Mouse (Mus musculus) MEL (cell line): ENCODE measurements at regions not wholly inside any gene's neighbourhood (a gene's known extent, or its start where the extent isn't known, plus 50 kb on each side); places are given as distances from the start of the nearest gene placed in this dataset.

Experiments used
- DNase-seq: peaks from one replicate; pipeline ENCODE4 v3.0.0; 2011; ENCODE audit warnings: low read depth, low spot score
- H3K27ac ChIP-seq: 2 replicates; pipeline ENCODE4 v1.5.1; 2012; ENCODE audit warnings: low read depth, mild to moderate bottlenecking, control low read depth, low read length, moderate library complexity; ENCODE audit not compliant: control insufficient read depth
- H3K27me3 ChIP-seq, 2 experiments: fragments of 150-350 bp in 1 of 2; sonication (generic) in 1 of 2; 2 replicates each; pipeline ENCODE4 v1.6.1; 2012; ENCODE audit warnings: low read length in 2 of 2, mild to moderate bottlenecking in 2 of 2, improper control_type of control experiment in 1 of 2, moderate library complexity in 1 of 2; ENCODE audit not compliant: insufficient read depth in 2 of 2, control insufficient read depth in 1 of 2
- H3K36me3 ChIP-seq, 2 experiments: 2 replicates each; pipeline ENCODE4 v1.6.1; 2012 to 2014; ENCODE audit warnings: low read length in 2 of 2, improper control_type of control experiment in 1 of 2, inconsistent platforms in 1 of 2, mild to moderate bottlenecking in 1 of 2; ENCODE audit not compliant: insufficient read depth in 2 of 2, control insufficient read depth in 1 of 2
- H3K4me1 ChIP-seq, 2 experiments: fragments of 150-350 bp in 1 of 2; sonication (generic) in 1 of 2; 2 replicates each; pipeline ENCODE4 v1.6.1; 2012; ENCODE audit warnings: low read length in 2 of 2, improper control_type of control experiment in 1 of 2, mild to moderate bottlenecking in 1 of 2; ENCODE audit not compliant: insufficient read depth in 2 of 2, control insufficient read depth in 1 of 2
- H3K4me3 ChIP-seq, 2 experiments: fragments of 150-350 bp in 1 of 2; sonication (generic) in 1 of 2; 2 replicates each; pipeline ENCODE4 v1.5.1; 2012; ENCODE audit warnings: low read depth in 2 of 2, low read length in 2 of 2, mild to moderate bottlenecking in 2 of 2, moderate library complexity in 2 of 2, control low read depth in 1 of 2, improper control_type of control experiment in 1 of 2; ENCODE audit not compliant: control insufficient read depth in 1 of 2, insufficient read depth in 1 of 2
- H3K79me2 ChIP-seq: 2 replicates; pipeline ENCODE4 v1.6.1; 2012; ENCODE audit warnings: mild to moderate bottlenecking, low read length, moderate library complexity; ENCODE audit not compliant: control insufficient read depth, poor library complexity, insufficient read depth
- H3K9ac ChIP-seq: 2 replicates; pipeline ENCODE4 v1.6.1; 2012; ENCODE audit warnings: low read depth, mild to moderate bottlenecking, control low read depth, low read length, moderate library complexity; ENCODE audit not compliant: control insufficient read depth, poor library complexity, severe bottlenecking
- H3K9me3 ChIP-seq: fragments of 150-350 bp; sonication (generic); replicated peaks from 2 replicates; pipeline ENCODE4 v1.6.1; 2012; ENCODE audit warnings: mild to moderate bottlenecking, low read length, improper control_type of control experiment, moderate library complexity; ENCODE audit not compliant: insufficient read depth
- CHD1 ChIP-seq: IDR thresholded peaks from 2 replicates; pipeline ENCODE4 v1.6.1; 2012; ENCODE audit warnings: low read depth, mild to moderate bottlenecking, inconsistent platforms, low read length, improper control_type of control experiment
- CHD2 ChIP-seq: IDR thresholded peaks from 2 replicates; pipeline ENCODE4 v1.6.1; 2011; ENCODE audit warnings: low read length, improper control_type of control experiment
- E2F4 ChIP-seq: IDR thresholded peaks from 2 replicates; pipeline ENCODE4 v1.6.1; 2011; ENCODE audit warnings: low read depth, low read length, improper control_type of control experiment, borderline replicate concordance
- ELF1 ChIP-seq: IDR thresholded peaks from 2 replicates; pipeline ENCODE4 v1.6.1; 2014; ENCODE audit warnings: low read depth, mild to moderate bottlenecking, inconsistent platforms, low read length, improper control_type of control experiment, moderate library complexity
- GABPA ChIP-seq: IDR thresholded peaks from 2 replicates; pipeline ENCODE4 v1.6.1; 2012; ENCODE audit warnings: low read depth, mild to moderate bottlenecking, inconsistent platforms, low read length, improper control_type of control experiment, moderate library complexity
- KAT2A ChIP-seq: conservative IDR thresholded peaks from 2 replicates; pipeline ENCODE4 v1.6.1; 2012; ENCODE audit warnings: low read depth, low read length, improper control_type of control experiment, inconsistent platforms
- MAFK ChIP-seq: IDR thresholded peaks from 2 replicates; pipeline ENCODE4 v1.6.1; 2011; ENCODE audit warnings: low read depth, mild to moderate bottlenecking, low read length, improper control_type of control experiment, borderline replicate concordance
- MAX ChIP-seq: IDR thresholded peaks from 2 replicates; pipeline ENCODE4 v1.6.1; 2011; ENCODE audit warnings: low read length, improper control_type of control experiment
- MEF2A ChIP-seq: IDR thresholded peaks from 2 replicates; pipeline ENCODE4 v1.6.1; 2014; ENCODE audit warnings: low read depth, mild to moderate bottlenecking, inconsistent platforms, low read length, improper control_type of control experiment; ENCODE audit not compliant: poor library complexity, insufficient replicate concordance, severe bottlenecking; ENCODE audit errors: extremely low read depth
- MYB ChIP-seq: IDR thresholded peaks from 2 replicates; pipeline ENCODE4 v1.6.1; 2011; ENCODE audit warnings: mild to moderate bottlenecking, low read depth, low read length, improper control_type of control experiment
- NELFE ChIP-seq: IDR thresholded peaks from 2 replicates; pipeline ENCODE4 v1.6.1; 2011; ENCODE audit warnings: low read depth, low read length, improper control_type of control experiment
- NRF1 ChIP-seq: IDR thresholded peaks from 2 replicates; pipeline ENCODE4 v1.6.1; 2014; ENCODE audit warnings: low read depth, mild to moderate bottlenecking, inconsistent platforms, low read length, improper control_type of control experiment, moderate library complexity; ENCODE audit not compliant: poor library complexity, insufficient read depth, severe bottlenecking
- POLR2A ChIP-seq, 2 experiments: IDR thresholded peaks; 2 replicates each; pipeline ENCODE4 v1.6.1; 2011 to 2012; ENCODE audit warnings: low read length in 2 of 2, mild to moderate bottlenecking in 2 of 2, control low read depth in 1 of 2, improper control_type of control experiment in 1 of 2, low read depth in 1 of 2, moderate library complexity in 1 of 2; ENCODE audit not compliant: control insufficient read depth in 1 of 2, insufficient read depth in 1 of 2, poor library complexity in 1 of 2
- POLR2AphosphoS2 ChIP-seq: IDR thresholded peaks from 2 replicates; pipeline ENCODE4 v1.6.1; 2011; ENCODE audit warnings: low read length, improper control_type of control experiment
- POLR2AphosphoS5 ChIP-seq: IDR thresholded peaks from 2 replicates; pipeline ENCODE4 v1.6.1; 2012; ENCODE audit warnings: low read depth, borderline replicate concordance, mild to moderate bottlenecking, inconsistent platforms, low read length, moderate library complexity, mixed read lengths
- RAD21 ChIP-seq: IDR thresholded peaks from 2 replicates; pipeline ENCODE4 v1.6.1; 2011; ENCODE audit warnings: mild to moderate bottlenecking, low read depth, low read length, improper control_type of control experiment
- TCF12 ChIP-seq: IDR thresholded peaks from 2 replicates; pipeline ENCODE4 v1.6.1; 2014; ENCODE audit warnings: low read depth, mild to moderate bottlenecking, inconsistent platforms, low read length, improper control_type of control experiment, moderate library complexity
- USF1 ChIP-seq: IDR thresholded peaks from 2 replicates; pipeline ENCODE4 v1.6.1; 2014; ENCODE audit warnings: low read depth, mild to moderate bottlenecking, inconsistent platforms, low read length, improper control_type of control experiment, moderate library complexity
- USF2 ChIP-seq, 2 experiments: IDR thresholded peaks; 2 replicates each; pipeline ENCODE4 v1.6.1; 2011 to 2012; ENCODE audit warnings: improper control_type of control experiment in 2 of 2, low read length in 2 of 2, borderline replicate concordance in 1 of 2, inconsistent platforms in 1 of 2, low read depth in 1 of 2, mild to moderate bottlenecking in 1 of 2; ENCODE audit not compliant: insufficient read depth in 1 of 2
- ZKSCAN1 ChIP-seq: IDR thresholded peaks from 2 replicates; pipeline ENCODE4 v1.6.1; 2012; ENCODE audit warnings: low read depth, mild to moderate bottlenecking, inconsistent platforms, low read length, improper control_type of control experiment, moderate library complexity
- ZMIZ1 ChIP-seq: IDR thresholded peaks from 2 replicates; pipeline ENCODE4 v1.6.1; 2012; ENCODE audit warnings: low read depth, mild to moderate bottlenecking, inconsistent platforms, low read length, improper control_type of control experiment, moderate library complexity

- Histone ChIP-seq H3K4me3 (no peak overlapping the region), H3K79me2 (no peaks in the 10 kb centered on the region), H3K36me3 (no peaks in the 10 kb centered on the region), H3K27ac (no peak overlapping the region), H3K9me3 (no peaks in the 10 kb centered on the region), H3K4me1 (no peaks in the 10 kb centered on the region), H3K27me3 (peaks cover 0 to 5% of the 10 kb centered on the region in 2 experiments; a peak in 3 of 4 replicates), H3K9ac (no peak overlapping the region)
- TF ChIP-seq NRF1, result no peak
- TF ChIP-seq CHD1, result no peak
- TF ChIP-seq NELFE, result no peak
- no peak for TF ChIP-seq POLR2AphosphoS5
- TF ChIP-seq POLR2AphosphoS2, result no peak
- no peak for TF ChIP-seq MAX
- TF ChIP-seq E2F4, result no peak
- no peak for TF ChIP-seq ELF1
- no peak for TF ChIP-seq POLR2A (IDR thresholded peaks at IDR 0.05; ENCODE audit: control insufficient read depth in 1 of 2, insufficient read depth in 1 of 2, low read depth in 1 of 2, low read length in 2 of 2, poor library complexity in 1 of 2)
- TF ChIP-seq GABPA, result no peak
- no peak for TF ChIP-seq USF1
- DNase-seq, result no peak
Measured at GRCm38 (mm10) chr10:19525939-19526338, 65.8 kb upstream of the Ifngr1 start.

DNA sequence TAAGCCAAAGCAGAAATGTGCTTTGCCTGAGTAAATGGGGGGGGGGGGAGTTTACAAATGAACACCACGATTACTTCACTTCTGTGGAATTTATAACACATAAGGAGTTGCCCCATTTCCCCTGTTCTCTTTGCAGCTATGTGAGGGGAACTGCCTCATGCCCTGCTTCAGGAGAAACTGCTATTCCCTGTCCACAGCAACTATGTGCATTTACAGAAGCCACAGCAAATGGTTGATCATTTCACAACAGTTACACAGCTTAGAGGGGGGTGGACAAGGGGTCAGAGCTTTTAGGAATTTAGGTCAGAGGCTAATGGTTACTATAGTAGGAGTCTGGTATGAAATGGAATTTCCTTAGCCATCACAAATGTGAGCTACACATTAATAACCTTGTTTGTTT, 65.4 kb upstream of the Ifngr1 start:
- TF ChIP-seq POLR2AphosphoS2 (no peak), CHD2 (no peak), ZKSCAN1 (no peak), USF1 (no peak), MEF2A (no peak), TCF12 (no peak), MAFK (no peak), ZMIZ1 (no peak), MYB (no peak), POLR2AphosphoS5 (no peak), NRF1 (no peak), RAD21 (no peak), KAT2A (no peak), USF2 (IDR thresholded peaks at IDR 0.05; ENCODE audit: borderline replicate concordance in 1 of 2, insufficient read depth in 1 of 2, low read depth in 1 of 2, low read length in 2 of 2) (no peak)
- H3K4me1 ChIP-seq, result no peaks in the 10 kb centered on the region
- no peaks in the 10 kb centered on the region for H3K36me3 ChIP-seq
- no peaks in the 10 kb centered on the region for H3K79me2 ChIP-seq
- H3K9me3 ChIP-seq, result no peaks in the 10 kb centered on the region
- no peak overlapping the region for H3K27ac ChIP-seq
- peaks cover 0 to 5% of the 10 kb centered on the region in 2 experiments; a peak in 3 of 4 replicates for H3K27me3 ChIP-seq
- DNase-seq, result no peak
- H3K4me3 ChIP-seq, result no peak overlapping the region
- H3K9ac ChIP-seq, result no peak overlapping the region
